Mouse (Mus musculus): Measurements from ENCODE around the gene Plxna2.

- TF ChIP-seq CTCF (IDR thresholded peaks at IDR 0.05; ENCODE audit: extremely low read depth, insufficient read depth, low read length), result no peak
- TF ChIP-seq POLR2A (IDR thresholded peaks at IDR 0.05; ENCODE audit: extremely low read depth, insufficient read depth, low read length), result no peak
Observed at GRCm38 (mm10) chr1:194680136-194680535, 62.1 kb downstream of the Plxna2 start.

All from cortical plate, adult 2 months (tissue).